Mouse (Mus musculus) spleen, adult 2 months (tissue): ENCODE results near the gene Rab11a.

Experiments used
- CTCF ChIP-seq: fragments of 200-500 bp; IDR thresholded peaks from 2 replicates; pipeline ENCODE4 v1.5.1; 2011; ENCODE audit warnings: mild to moderate bottlenecking, inconsistent platforms; ENCODE audit not compliant: insufficient read depth, insufficient read length, insufficient replicate concordance; ENCODE audit errors: extremely low read depth
- POLR2A ChIP-seq: fragments of 200-500 bp; IDR thresholded peaks from 2 replicates; pipeline ENCODE4 v1.6.1; 2011; ENCODE audit warnings: low read depth, low read length, inconsistent platforms

DNA sequence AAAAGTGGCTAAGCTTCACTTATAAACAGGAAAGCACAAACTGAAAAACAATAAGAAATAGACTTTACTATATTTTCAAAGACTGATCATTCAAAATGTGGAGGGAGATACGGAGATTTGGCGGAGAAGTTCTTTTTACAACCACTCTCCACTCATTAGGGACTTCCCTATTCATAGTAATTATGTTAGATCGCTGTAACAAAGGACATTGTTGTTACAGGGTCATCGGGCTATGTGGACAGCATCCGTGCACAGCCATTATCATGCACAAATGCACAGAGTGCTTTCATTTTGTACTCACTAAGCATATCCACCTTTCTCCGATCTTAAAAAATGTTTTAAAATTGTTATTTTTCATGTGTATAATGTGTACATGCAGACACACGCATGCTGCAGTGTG lies 46.0 kb upstream of the Rab11a start:
- TF ChIP-seq CTCF (no peak), POLR2A (no peak)
